Mouse (Mus musculus): ENCODE measurements around the gene Gm11168.
"Not testable (repeated sequence)": the region's sequence is repeated elsewhere in the genome, so short reads cannot be mapped to it uniquely, and the experiment has no call there.

DNA sequence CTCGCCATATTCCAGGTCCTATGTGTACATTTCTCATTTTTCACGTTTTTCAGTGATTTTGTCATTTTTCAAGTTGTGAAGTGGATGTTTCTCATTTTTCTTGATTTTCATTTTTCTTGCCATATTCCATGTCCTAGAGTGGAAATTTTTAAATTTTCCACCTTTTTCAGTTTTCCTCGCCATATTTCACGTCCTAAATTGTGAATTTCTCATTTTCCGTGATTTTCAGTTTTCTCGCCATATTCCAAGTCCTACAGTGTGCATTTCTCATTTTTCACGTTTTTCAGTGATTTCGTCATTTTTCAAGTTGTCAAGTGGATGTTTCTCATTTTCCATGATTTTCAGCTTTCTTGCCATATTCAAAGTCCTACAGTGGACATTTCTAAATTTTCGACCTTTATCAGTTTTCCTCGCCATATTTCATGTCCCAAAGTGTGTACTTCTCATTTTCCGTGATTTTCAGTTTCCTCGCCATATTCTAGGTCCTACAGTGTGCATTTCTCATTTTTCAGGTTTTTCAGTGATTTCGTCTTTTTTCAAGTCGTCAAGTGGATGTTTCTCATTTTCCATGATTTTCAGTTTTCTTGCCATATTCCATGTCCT is at the start of gene Gm11168:
- not testable (repeated sequence) for TF ChIP-seq POLR2A (IDR thresholded peaks at IDR 0.05; ENCODE audit: extremely low read depth, insufficient read depth, low read length); CTCF (IDR thresholded peaks at IDR 0.05; ENCODE audit: low read depth, low read length)
